Mouse (Mus musculus): Measurements from ENCODE around the gene Hdac4.

Hdac4 gene

DNA sequence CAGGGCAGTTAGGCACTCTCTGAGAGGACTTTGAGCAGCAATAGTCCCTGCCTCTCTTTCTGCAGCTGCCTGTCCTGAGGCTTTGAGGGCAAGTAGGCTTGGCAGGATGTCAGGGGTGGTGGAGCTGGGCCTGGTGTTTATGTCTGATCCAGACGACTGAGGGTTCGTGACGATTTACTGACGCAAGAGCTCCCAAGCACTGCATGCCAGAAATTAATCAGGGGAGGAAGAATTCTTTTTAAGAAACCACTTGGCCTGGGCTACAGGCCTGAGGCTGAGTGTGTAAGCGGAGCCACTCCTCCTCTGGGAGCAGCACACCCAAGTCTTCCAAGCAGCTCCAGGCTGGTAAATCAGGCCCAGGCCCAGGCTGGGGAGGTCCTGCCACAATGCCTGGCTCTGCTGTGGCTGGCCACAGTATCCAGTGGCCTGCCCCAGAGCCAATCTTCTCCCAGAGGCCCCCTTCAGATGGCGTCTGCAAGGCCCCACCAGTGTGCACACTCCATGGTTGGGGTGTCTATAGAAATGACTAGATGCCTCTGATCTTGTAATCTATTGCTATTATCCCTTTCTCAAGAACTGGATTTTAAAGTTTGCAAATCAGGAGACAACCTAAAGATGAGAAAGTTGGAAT is 64.9 kb downstream of the Hdac4 start:
- DNase-seq (ENCODE audit: extremely low spot score), result no peak

- DNase-seq (ENCODE audit: extremely low spot score), result no peak
Measured at GRCm38 (mm10) chr1:92129751-92130150, 65.7 kb downstream of the Hdac4 start.

DNA sequence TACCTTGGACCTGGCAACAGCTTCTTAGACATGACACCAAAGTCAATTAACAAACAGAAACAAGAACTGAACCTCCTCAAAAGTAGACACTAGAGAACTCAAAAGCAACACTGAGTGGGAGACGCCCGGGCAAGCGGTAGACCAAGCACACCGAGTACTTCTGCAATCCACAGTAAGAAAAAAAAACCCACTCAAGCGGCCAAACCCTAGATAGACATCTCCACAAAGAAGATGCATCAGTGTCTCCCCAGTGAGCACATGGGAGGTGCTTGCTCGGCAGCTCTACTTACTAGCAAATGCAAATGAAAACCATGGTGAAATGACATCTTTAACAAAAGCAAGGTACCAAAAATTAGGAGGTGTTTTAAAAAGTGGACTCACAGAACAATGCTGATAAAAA is 67.7 kb downstream of the Hdac4 start:
- DNase-seq (ENCODE audit: extremely low spot score), result no peak

- no peak for DNase-seq (ENCODE audit: extremely low spot score)
Measured at GRCm38 (mm10) chr1:92127366-92127765, 68.1 kb downstream of the Hdac4 start.

- DNase-seq (ENCODE audit: extremely low spot score), result no peak
Measured at GRCm38 (mm10) chr1:92124497-92125201, 70.8 kb downstream of the Hdac4 start.

DNA sequence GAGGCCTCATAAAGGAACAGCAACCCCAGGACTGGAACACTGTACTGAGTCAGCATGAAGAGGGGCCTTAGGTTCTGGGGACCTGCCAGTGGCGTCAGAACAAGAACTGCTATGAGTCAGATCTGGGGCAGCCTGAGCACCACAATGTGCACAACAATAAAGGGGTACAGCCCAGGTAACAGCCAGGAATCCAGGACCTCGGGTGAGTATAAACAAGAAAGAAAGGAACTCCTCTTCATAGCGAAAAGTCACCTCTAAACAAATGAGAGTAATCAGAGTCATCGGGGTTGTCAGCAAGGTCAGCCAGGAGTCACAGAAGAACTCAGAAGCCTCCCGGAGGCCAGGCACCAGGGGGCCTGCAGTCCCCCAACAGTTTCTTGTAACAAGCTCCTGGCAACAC is 76.2 kb downstream of the Hdac4 start:
- no peak for DNase-seq (ENCODE audit: extremely low spot score)

- DNase-seq (ENCODE audit: extremely low spot score), result no peak
Measured at GRCm38 (mm10) chr1:92117597-92117996, 77.9 kb downstream of the Hdac4 start.

DNA sequence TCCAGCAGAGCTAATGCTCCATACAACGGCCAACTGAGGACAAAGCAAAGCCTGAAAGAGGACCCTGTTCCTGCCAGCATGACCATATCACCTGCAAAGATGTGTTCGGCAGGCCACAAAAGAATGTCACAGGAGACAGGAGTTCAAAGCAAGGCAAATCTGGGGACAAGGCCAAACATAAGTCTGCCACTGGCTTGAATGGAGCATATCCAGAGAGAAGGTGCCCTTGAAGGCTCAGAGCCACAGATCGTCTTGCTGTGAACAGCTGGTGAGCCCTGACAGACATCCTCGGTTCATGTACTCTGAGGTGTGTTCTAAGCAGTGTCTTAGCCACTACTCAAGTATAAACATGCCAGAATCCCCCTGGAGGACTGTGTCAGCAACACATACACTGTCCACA is 79.3 kb downstream of the Hdac4 start:
- DNase-seq (ENCODE audit: extremely low spot score), result no peak

- no peak for DNase-seq (ENCODE audit: extremely low spot score)
Measured at GRCm38 (mm10) chr1:92114091-92114490, 81.4 kb downstream of the Hdac4 start.

DNA sequence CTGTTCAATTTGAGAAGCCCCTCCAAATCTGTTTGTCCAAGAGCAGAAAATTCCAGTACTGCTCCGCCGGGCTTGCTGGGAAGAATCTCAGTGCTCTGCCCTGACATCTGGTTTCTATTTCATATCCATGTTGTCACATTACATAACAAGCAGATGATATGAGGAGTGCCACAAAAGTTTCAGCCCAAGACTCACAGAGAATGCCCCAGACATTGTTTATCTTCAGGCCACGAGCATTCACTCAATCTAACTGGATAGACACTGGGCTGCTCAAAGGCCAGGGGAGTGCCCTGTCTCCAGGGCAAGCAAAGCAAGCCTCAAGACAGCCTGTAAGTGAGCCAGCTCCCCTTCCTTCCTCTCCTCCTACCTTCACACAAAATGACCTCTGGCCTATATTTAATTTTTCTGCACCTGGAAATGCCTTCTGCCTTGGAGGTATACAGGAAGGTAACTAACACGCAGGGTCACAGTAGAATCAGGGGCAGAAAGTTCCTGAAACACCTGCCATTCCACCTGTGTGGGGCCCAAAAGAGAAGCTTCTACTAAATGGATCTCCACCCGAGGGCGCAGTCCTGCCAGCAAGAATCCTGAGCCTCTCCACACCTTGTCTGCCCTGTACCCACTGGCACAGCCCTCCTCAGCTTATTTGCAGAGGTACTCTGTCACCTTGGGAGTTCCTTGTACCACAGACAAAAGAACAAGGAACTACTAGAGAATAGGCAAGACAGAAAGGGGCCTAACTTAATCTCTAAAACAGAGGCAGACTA is 82.1 kb downstream of the Hdac4 start:
- DNase-seq (ENCODE audit: extremely low spot score), result no peak

GRCm38 (mm10) chr1:92112591-92112990 is 82.9 kb downstream of the Hdac4 start:
- no peak for DNase-seq (ENCODE audit: extremely low spot score)

DNA sequence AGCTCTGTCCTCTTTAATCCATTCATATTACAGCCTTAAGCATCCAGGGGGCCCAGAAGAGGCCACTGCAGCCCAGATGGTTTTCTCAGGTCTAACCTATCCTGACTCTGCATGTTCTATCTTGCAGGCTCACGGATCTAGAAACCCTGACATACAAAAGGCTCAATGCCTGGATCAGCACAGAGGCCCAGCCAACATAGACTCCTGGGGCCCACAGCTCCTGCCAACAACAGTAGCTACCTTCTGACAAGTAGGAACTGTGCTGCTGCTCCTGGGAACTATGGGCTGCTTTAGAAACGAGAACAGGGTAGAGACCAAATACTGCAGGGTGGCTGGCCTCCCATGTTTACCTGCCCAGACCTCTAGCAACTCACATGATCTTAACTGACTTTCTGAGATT is 83.9 kb downstream of the Hdac4 start:
- no peak for DNase-seq (ENCODE audit: extremely low spot score)

- DNase-seq (ENCODE audit: extremely low spot score), result no peak
Measured at GRCm38 (mm10) chr1:92111026-92111425, 84.5 kb downstream of the Hdac4 start.

DNA sequence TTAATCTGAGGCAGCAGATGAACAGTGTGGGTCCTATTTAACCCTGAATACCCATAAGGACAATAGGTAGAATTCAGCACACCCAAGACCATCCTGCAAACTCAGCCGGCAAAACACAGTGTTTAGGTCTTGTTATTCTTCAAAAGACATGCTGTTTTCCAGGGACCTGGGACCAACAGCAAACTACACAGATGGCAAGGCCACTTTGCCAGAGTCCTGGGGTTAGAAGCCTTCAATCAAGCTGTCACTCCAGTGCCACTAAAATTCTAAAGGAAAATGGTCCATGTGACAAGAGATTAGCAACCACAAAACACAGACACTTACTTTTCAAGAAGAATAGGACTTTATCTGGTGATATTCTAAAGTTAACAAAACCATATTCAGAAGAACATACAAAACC is 86.3 kb downstream of the Hdac4 start:
- no peak for DNase-seq (ENCODE audit: extremely low spot score)

GRCm38 (mm10) chr1:92108556-92108955 is 86.9 kb downstream of the Hdac4 start:
- DNase-seq (ENCODE audit: extremely low spot score), result no peak

- no peak for DNase-seq (ENCODE audit: extremely low spot score)
Measured at GRCm38 (mm10) chr1:92107996-92108395, 87.5 kb downstream of the Hdac4 start.

- no peak for DNase-seq (ENCODE audit: extremely low spot score)
Measured at GRCm38 (mm10) chr1:92107521-92107920, 88.0 kb downstream of the Hdac4 start.

DNA sequence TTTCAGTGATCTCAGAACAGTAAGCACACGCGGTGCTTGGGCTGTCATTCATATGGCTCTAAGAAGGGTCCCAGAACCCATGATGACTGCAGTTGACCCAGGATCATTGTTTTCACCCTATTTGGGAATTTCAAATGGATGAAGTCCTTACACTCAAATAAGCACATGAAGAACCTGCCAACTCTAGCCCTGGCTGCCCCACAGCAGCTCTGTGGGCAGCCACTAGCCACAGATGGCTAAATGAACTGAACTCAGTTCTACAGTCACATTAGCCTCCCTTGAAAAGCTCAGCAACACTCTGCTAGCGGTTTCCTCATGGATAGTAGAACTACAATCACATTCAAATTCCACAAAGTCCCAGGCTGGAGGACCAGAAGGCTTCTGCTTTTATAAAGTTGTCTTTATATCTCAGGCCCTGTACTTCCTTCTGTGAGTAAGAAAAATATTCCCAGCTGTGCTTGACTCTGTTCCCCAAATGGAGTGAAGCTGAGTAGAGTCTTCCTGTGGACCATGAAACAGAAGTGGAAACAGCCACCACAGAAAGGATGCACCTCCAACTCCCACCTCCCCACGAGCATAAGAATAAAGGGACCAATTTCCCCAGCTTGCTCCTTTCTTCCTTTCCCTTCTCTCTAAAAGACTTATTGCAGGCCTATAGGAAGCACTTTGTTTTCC is 88.9 kb downstream of the Hdac4 start:
- DNase-seq (ENCODE audit: extremely low spot score), result no peak

- no peak for DNase-seq (ENCODE audit: extremely low spot score)
Measured at GRCm38 (mm10) chr1:92104718-92105117, 90.8 kb downstream of the Hdac4 start.

- DNase-seq (ENCODE audit: extremely low spot score), result no peak
Measured at GRCm38 (mm10) chr1:92103971-92104370, 91.5 kb downstream of the Hdac4 start.

- no peak for DNase-seq (ENCODE audit: extremely low spot score)
Measured at GRCm38 (mm10) chr1:92103377-92103776, 92.1 kb downstream of the Hdac4 start.

- no peak for DNase-seq (ENCODE audit: extremely low spot score)
Measured at GRCm38 (mm10) chr1:92102825-92103224, 92.7 kb downstream of the Hdac4 start.

All from embryo, embryonic 9.5 days (tissue).